Mouse (Mus musculus): ENCODE results near the gene Hsf2.
"Not testable (repeated sequence)": the region's sequence is repeated elsewhere in the genome, so short reads cannot be mapped to it uniquely, and the experiment has no call there.

Gene Hsf2

DNA sequence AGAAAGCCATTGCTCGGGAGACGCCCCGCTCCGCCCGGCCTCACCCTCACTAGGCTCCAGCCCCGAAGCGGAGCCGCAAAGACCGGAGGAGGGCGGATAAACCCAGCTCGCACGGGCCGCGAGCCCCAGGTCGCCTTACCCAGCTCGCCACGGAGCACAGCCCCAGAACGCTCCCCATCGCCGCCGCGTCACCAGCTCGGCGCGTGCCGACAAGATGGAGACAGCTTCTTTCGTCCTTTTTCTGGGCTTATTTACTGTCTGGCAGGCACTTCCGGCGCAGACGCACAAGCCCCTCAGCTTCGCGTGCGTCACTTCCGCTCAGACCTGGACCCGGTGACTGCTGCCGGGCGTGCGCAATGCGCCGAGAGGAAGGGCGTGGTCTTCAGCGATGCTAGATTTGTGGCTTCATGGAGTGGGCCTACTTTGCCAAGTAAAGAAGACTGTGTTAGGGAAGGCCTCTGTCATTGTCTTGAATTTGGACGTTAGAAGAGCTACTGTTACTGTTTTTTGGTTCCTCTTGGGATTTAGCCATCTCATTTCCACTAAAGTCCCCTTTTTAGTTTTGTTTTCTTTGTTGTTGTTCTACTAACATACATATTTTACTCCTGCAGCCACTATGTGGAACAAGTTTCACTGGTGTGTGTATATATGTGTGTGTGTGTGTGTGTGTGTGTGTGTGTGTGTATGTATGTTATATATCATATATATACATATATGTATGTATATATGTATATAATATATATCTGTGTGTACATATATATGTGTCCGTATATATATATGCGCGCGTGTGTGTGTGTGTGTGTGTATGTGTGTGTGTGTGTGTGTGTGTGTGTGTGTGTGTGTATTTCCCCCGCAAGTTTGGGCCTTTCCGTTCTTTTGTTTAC is 46.3 kb downstream of the Hsf2 start, which contains the start of gene Serinc1:
Gene Serinc1 (minus strand): TSS at position 313 of the 884 bp plus-strand sequence.
- DNase-seq: peak; percentile 97

DNA sequence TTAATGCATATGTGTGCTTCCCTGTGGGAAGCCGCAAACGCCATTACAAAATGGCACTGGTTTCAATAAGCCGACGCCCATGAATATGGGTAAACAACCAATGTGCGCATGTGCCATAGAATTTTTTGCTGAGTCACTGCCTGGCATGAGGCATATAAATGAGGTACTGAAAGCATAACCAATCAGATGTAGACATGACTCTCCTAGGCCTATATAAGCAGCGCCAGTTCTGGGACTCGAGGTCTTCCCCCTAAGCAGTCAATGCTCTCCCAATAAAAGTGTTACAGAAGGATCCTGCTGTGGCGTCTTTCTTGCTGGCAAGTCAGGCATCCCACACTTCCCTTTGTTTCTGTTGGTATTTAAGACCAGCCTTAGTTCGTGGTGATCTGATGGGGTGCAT is 57.7 kb downstream of the Hsf2 start:
- DNase-seq: not testable (repeated sequence)

DNA sequence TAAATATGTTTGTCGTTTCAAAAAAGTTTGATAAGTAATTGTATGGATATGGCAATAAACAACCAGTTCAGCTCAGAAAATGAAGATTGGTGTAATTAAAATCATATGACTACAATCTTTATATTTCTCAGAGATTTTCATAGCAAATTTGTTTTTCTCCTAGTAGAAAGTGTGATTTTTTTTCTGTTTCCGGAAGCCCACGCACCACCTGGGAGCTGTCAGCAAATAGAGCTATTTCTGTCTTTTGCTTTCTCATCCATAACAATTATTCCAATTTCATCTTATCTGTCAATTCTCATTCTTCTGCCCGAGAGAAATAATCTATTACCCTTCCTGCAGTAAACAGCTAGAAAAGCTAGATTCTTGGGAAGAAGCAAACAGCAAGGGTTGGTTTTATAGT is 63.4 kb downstream of the Hsf2 start:
- DNase-seq: no peak

DNA sequence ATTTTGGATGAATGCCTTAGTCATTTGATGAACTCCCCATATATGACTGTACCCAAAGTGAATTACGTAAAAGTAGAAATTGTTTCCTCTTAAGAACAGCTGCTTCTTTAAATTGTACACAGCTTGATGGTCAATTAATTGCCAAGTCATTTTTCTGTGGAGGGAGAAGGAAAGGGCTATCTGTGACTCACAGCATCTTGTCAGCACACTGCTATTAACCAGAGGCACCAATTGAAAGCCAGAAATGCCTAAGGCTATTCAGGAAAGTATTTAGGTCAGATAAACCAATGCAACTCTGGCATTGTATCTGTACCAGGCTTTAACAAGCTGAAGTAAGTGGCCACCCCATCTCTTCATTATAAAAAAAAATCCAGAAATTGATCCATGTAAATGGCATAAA is 67.5 kb downstream of the Hsf2 start:
- DNase-seq: no peak

DNA sequence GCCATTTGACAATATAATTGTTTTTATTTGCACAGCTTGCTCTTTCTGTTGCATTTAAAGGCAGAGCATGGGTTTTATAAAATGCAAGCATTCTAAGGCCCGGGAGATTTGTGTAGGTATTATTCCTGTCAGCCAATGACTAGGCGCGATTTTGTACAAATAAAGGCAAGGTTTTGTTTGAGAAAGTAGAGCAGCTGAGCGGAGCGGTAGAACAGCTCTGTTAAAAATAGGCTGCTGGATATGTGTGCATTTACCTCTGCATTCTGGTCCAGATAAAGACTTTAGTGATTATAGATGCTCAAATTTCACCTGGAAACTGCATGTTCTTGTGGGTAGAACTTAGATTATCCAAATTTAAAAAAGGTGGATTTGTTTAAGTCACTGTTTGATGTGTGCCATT is 71.4 kb downstream of the Hsf2 start:
- DNase-seq: no peak

Measured in retina, postnatal 1 day (tissue).